Mouse (Mus musculus): ENCODE data around the gene Azin2.

DNA sequence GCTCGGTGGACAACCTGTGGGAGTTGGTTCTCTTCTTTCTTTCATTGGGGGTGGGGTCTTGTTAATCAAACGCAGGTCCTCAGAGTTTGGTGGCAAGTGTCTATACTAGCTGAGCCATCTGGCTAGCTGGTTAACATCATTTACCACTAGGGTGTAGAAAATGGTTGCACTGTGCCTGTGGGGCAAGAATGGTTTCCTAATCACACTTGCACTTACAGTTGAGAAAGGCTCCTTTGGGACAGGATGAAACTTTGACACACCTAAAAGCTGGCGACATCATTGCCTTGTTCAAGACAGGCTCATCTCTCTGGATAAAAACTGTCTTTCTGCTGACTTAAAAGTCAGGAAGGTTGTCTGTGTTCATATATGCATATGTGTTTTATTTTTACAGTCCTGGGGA lies 29.9 kb upstream of the Azin2 start:
- TF ChIP-seq CTCF (IDR thresholded peaks at IDR 0.05; ENCODE audit: control insufficient read depth, insufficient read depth, insufficient read length) = no peak
- no peak for TF ChIP-seq MYOD1 (IDR thresholded peaks at IDR 0.05; ENCODE audit: control insufficient read depth, insufficient read length, low read depth)
- TF ChIP-seq MAX (IDR thresholded peaks at IDR 0.05) = no peak
- no peak for TF ChIP-seq USF1 (IDR thresholded peaks at IDR 0.05; ENCODE audit: low read depth)
- TF ChIP-seq CEBPB (IDR thresholded peaks at IDR 0.05; ENCODE audit: low read depth) = no peak
